In genomic region chr16:66650348-66651012, GRCm38 (mm10) we compare ENCODE assay signal across 13 mouse cellular contexts.
A peak's percentile ranks its signal among the peaks of the same experiment; 100 is the strongest.
DNase-seq lines count a peak whose midpoint lies in the region; ATAC-seq and TF ChIP-seq lines count a peak whose summit lies in the region.
"Had no signal": no experiment of that assay in that cellular context is flagged by ENCODE, and none has a peak within 500 bp of the region (broad histone marks: within the 10 kb centered on the region; RNA-seq: fewer than 3 reads in every experiment).

No protein-coding gene starts in this region.

- H3K4me2 ChIP-seq in lung, embryonic 14.5 days, result no peak overlapping the region
- no peak overlapping the region for H3K4me2 ChIP-seq in liver, postnatal 0 days (ENCODE audit: low read depth, low read length)
- H3K4me2 ChIP-seq: embryonic facial prominence, embryonic 13.5 days; heart, embryonic 15.5 days; lung, embryonic 15.5 days; midbrain, embryonic 15.5 days had no signal

- peak; percentile 1 for DNase-seq in lung, embryonic 14.5 days
- DNase-seq in lung, postnatal 36 days, result no peak
- peak; percentile 77 to 85 for DNase-seq in cerebellum, postnatal 14 days
- peak; percentile 69 to 76 for DNase-seq in layer of hippocampus, postnatal 14 days (ENCODE audit: low spot score in 2 of 2)
- peak; percentile 7 for DNase-seq in right cerebral cortex, postnatal 4 days
- no peak for DNase-seq in gastrocnemius, adult 18-20 months (ENCODE audit: low spot score)
- DNase-seq in liver, postnatal 0 days, result no peak
- DNase-seq: kidney, adult 8-10 months had no signal

- no peak for TF ChIP-seq CTCF in lung, embryonic 14.5 days (IDR thresholded peaks at IDR 0.05; ENCODE audit: low read depth)
- no peak for TF ChIP-seq CTCF in liver, postnatal 0 days (IDR thresholded peaks at IDR 0.05; ENCODE audit: low read depth)

- no peak for ATAC-seq in lung, embryonic 14.5 days (ENCODE audit: insufficient read depth)
- no peak for ATAC-seq in liver, postnatal 0 days
- ATAC-seq in monocyte, adult 5-6 weeks (replicated peaks; ENCODE audit: insufficient number of reproducible peaks, low FRiP score, low TSS enrichment, poor library complexity, severe bottlenecking), result no peak
- ATAC-seq: midbrain, embryonic 15.5 days had no signal

- H3K27me3 ChIP-seq in lung, embryonic 14.5 days (ENCODE audit: insufficient read depth, low read length), result no peaks in the 10 kb centered on the region
- H3K27me3 ChIP-seq in liver, postnatal 0 days (ENCODE audit: insufficient read depth, low read length), result no peaks in the 10 kb centered on the region
- H3K27me3 ChIP-seq: embryonic facial prominence, embryonic 13.5 days; heart, embryonic 15.5 days; lung, embryonic 15.5 days; midbrain, embryonic 15.5 days had no signal

- H3K4me1 ChIP-seq in lung, embryonic 14.5 days (ENCODE audit: insufficient read depth), result no peaks in the 10 kb centered on the region
- no peaks in the 10 kb centered on the region for H3K4me1 ChIP-seq in liver, postnatal 0 days (ENCODE audit: insufficient read depth)
- H3K4me1 ChIP-seq: embryonic facial prominence, embryonic 13.5 days; heart, embryonic 15.5 days; lung, embryonic 15.5 days; midbrain, embryonic 15.5 days had no signal

- H3K36me3 ChIP-seq in lung, embryonic 14.5 days (ENCODE audit: insufficient read depth), result no peaks in the 10 kb centered on the region
- H3K36me3 ChIP-seq in liver, postnatal 0 days (replicated peaks; ENCODE audit: insufficient read depth, low read length), result no peaks in the 10 kb centered on the region
- H3K36me3 ChIP-seq: embryonic facial prominence, embryonic 13.5 days; heart, embryonic 15.5 days; lung, embryonic 15.5 days; midbrain, embryonic 15.5 days had no signal

- no peak overlapping the region for H3K4me3 ChIP-seq in lung, embryonic 14.5 days (ENCODE audit: low read depth, low read length)
- no peak overlapping the region for H3K4me3 ChIP-seq in liver, postnatal 0 days (ENCODE audit: low read depth, low read length)
- H3K4me3 ChIP-seq: embryonic facial prominence, embryonic 13.5 days; heart, embryonic 15.5 days; lung, embryonic 15.5 days; midbrain, embryonic 15.5 days had no signal

- H3K9me3 ChIP-seq in lung, embryonic 14.5 days (ENCODE audit: low read depth, low read length), result no peaks in the 10 kb centered on the region
- H3K9me3 ChIP-seq in liver, postnatal 0 days (ENCODE audit: low read length), result peaks cover 3% of the 10 kb centered on the region; the same call in 1 of the 2 replicates
- H3K9me3 ChIP-seq: embryonic facial prominence, embryonic 13.5 days; heart, embryonic 15.5 days; lung, embryonic 15.5 days; midbrain, embryonic 15.5 days had no signal

- TF ChIP-seq EP300 in liver, postnatal 0 days (IDR thresholded peaks at IDR 0.05; ENCODE audit: low read depth), result no peak

- no peak overlapping the region for H3K9ac ChIP-seq in lung, embryonic 14.5 days
- no peak overlapping the region for H3K9ac ChIP-seq in liver, postnatal 0 days (replicated peaks)
- H3K9ac ChIP-seq: embryonic facial prominence, embryonic 13.5 days; heart, embryonic 15.5 days; lung, embryonic 15.5 days; midbrain, embryonic 15.5 days had no signal

- no peak overlapping the region for H3K27ac ChIP-seq in lung, embryonic 14.5 days (ENCODE audit: low read depth)
- no peak overlapping the region for H3K27ac ChIP-seq in liver, postnatal 0 days (ENCODE audit: low read depth)
- H3K27ac ChIP-seq: embryonic facial prominence, embryonic 13.5 days; heart, embryonic 15.5 days; lung, embryonic 15.5 days; midbrain, embryonic 15.5 days had no signal

- WGBS in lung, embryonic 14.5 days, result 85% methylated on average over 11 of the region's 11 CpGs
- WGBS in liver, postnatal 0 days (ENCODE audit: insufficient replicate concordance), result 79% methylated on average over 11 of the region's 11 CpGs

Comparison
In these comparisons a context has a peak if more than half of its experiments do, and no peak if none do; other contexts are left out.
1. DNase-seq: peak in lung, embryonic 14.5 days (single experiment), cerebellum, postnatal 14 days (2 of 2), layer of hippocampus, postnatal 14 days (2 of 2) and right cerebral cortex, postnatal 4 days (single experiment); none in lung, postnatal 36 days (single experiment), gastrocnemius, adult 18-20 months (single experiment) and liver, postnatal 0 days (single experiment).